Mouse (Mus musculus) cortical plate, adult 2 months (tissue): ENCODE measurements around the gene Fbln2. TPM values are rescaled to one million over a fixed set of nuclear protein-coding genes. Genes with fewer than 3 reads are reported as not detected.
"Not testable (repeated sequence)": the region's sequence is repeated elsewhere in the genome, so short reads cannot be mapped to it uniquely, and the experiment has no call there.

Experiments
- H3K27ac ChIP-seq: fragments of 200-500 bp; 2 replicates; pipeline ENCODE4 v1.5.1; 2012; ENCODE audit warnings: low read length, control low read depth, inconsistent platforms; ENCODE audit not compliant: insufficient read depth
- H3K4me1 ChIP-seq: fragments of 200-500 bp; 2 replicates; pipeline ENCODE4 v1.6.1; 2011; ENCODE audit warnings: low read length; ENCODE audit not compliant: control insufficient read depth, insufficient read depth
- H3K4me3 ChIP-seq: fragments of 200-500 bp; 2 replicates; pipeline ENCODE4 v1.5.1; 2011; ENCODE audit warnings: mild to moderate bottlenecking, low read length, control low read depth; ENCODE audit not compliant: insufficient read depth
- CTCF ChIP-seq: fragments of 200-500 bp; IDR thresholded peaks from 2 replicates; pipeline ENCODE4 v1.5.1; 2011; ENCODE audit warnings: mild to moderate bottlenecking, control low read depth, low read length; ENCODE audit not compliant: insufficient read depth; ENCODE audit errors: extremely low read depth
- POLR2A ChIP-seq: fragments of 200-500 bp; IDR thresholded peaks from 2 replicates; pipeline ENCODE4 v1.6.1; 2011; ENCODE audit warnings: mild to moderate bottlenecking, low read length, control low read depth; ENCODE audit not compliant: insufficient read depth; ENCODE audit errors: extremely low read depth
- polyA plus RNA-seq: library from polyadenylated mRNA; depleted of rRNA; stranded (reverse); fragments of >200 nt; gene quantifications from 2 replicates; pipeline ENCODE4 v1.2.3, GENCODE M21; 2012; rRNA removed

Gene Fbln2
- 12.8 and 15.0 TPM in 2 replicates for polyA plus RNA-seq

GRCm38 (mm10) chr6:91212155-91212554 lies at the start of gene Fbln2:
Gene Fbln2, plus strand, starts transcription at chr6:91212455.
- not testable (repeated sequence) for H3K27ac ChIP-seq, H3K4me1 ChIP-seq
- H3K4me3 ChIP-seq: peak within 1 kb of the TSS; percentile 25

DNA sequence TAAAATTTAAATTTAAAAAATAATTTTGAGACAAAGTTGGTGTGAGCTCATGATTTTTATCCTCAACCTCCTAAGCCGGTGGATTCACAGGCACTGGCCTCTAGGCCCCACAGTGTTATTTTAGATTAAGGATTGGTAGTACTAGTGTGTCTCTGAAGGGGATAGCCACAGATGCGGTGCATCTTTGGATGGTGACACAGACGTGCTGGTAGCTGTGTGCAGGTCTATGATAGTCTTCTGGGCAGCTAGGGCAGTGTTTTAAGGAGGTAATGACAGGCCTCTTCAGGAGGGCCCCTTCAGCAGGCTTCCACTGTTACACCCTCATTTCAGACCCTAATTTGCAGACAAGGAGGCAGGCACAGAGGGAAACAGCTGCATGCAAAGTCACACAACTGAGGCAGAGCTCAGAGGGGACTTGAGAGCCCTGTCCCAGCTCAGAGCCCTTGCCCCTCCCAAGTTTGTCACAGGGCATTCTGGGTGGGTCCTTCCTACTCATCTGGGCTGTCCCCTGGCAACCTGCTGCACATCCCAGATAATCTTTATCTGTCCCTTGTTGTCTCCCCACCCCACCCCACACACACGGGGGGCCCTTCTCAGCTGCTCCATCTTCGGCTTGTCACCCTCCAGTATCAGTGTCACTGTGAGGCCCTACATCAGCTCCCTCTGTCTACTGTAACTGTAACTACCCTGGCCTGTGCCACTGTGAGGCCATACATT lies 48.9 kb upstream of the Fbln2 start:
- Histone ChIP-seq H3K4me3 (no peak overlapping the region), H3K4me1 (peaks cover 10% of the 10 kb centered on the region), H3K27ac (no peak overlapping the region)
- TF ChIP-seq POLR2A: 0 out of 2 replicates have a peak, but pooled peaks have one; percentile 9
- TF ChIP-seq CTCF: no peak

DNA sequence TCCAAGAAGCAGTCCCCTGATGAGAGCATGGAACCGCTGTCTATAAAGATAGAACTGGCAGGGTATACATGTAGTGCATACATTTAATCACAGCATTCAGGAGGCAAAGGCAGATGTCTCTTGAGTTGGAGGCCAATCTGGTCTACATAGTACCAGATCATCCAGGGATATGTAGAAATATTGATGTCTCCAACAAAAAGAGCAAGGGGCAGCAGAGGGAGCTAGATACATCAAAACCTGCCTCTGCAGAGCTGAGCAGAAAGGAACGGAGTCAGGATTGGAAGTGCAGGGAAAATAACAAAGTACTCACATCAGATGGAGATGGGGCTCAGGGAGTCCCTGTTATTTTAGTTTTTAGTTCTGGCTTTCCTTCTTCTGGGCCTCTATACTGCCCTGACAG lies 47.7 kb upstream of the Fbln2 start:
- no peak overlapping the region for H3K27ac ChIP-seq
- no peak overlapping the region for H3K4me3 ChIP-seq
- peaks cover 4% of the 10 kb centered on the region; the same call in 1 of the 2 replicates for H3K4me1 ChIP-seq
- TF ChIP-seq POLR2A (no peak), CTCF (peak; percentile 11; the same call in 1 of the 2 replicates)

DNA sequence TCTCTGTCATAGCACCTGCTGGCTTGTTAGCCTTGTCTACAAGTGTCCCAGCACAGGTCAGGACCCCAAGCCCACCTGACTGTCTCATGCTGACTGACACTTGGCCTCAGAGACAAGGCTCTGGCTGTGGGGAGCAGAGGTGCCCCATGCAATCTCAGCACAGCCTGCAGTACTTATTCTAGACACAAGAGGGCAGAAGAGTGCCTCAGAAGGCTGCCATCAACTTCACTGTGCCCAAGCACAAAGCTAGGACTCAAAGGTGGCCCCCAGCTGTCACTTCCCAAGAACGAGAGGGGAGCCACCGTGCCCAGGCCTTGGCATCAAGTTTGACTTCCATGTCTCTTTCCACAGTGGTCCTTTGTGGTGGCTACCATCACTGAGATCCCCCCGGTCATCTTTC lies 47.0 kb upstream of the Fbln2 start:
- Histone ChIP-seq H3K27ac (no peak overlapping the region), H3K4me3 (no peak overlapping the region), H3K4me1 (peaks cover 2% of the 10 kb centered on the region; the same call in 1 of the 2 replicates)
- TF ChIP-seq POLR2A (no peak), CTCF (peak; percentile 94)

- TF ChIP-seq POLR2A (no peak), CTCF (no peak)
- Histone ChIP-seq H3K4me1 (no peaks in the 10 kb centered on the region; the same call in 1 of the 2 replicates), H3K4me3 (no peak overlapping the region), H3K27ac (no peak overlapping the region)
Measured at GRCm38 (mm10) chr6:91167828-91168227, 44.4 kb upstream of the Fbln2 start.

DNA sequence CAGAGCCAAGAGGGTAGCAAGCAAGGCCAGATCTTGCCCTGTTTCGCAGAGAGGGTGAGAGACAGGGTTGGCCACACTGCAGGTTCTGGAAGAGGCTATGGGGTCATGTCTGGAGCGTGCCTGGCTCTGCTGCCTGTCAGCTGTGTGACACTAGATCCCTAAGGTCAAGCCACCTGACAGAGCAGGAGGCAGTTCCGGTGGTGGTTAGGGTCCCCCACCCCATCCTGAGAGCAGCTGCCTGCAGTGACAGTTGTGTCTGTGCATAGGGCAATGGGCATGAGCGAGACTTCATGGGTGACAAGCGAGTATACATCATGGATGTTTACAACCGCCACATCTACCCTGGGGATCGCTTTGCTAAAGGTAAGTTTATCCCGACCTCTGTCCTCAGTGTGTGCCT lies 43.1 kb upstream of the Fbln2 start:
- Histone ChIP-seq H3K27ac (no peak overlapping the region), H3K4me1 (no peaks in the 10 kb centered on the region; the same call in 1 of the 2 replicates)
- no peak for TF ChIP-seq CTCF
- no peak for TF ChIP-seq POLR2A

GRCm38 (mm10) chr6:91171396-91171895 lies 40.8 kb upstream of the Fbln2 start:
- Histone ChIP-seq H3K4me3 (no peak overlapping the region), H3K4me1 (no peaks in the 10 kb centered on the region), H3K27ac (no peak overlapping the region)
- no peak for TF ChIP-seq POLR2A
- TF ChIP-seq CTCF: no peak

More for the DNA sequence above, 43.1 kb upstream of the Fbln2 start:
- H3K4me3 ChIP-seq: no peak overlapping the region

DNA sequence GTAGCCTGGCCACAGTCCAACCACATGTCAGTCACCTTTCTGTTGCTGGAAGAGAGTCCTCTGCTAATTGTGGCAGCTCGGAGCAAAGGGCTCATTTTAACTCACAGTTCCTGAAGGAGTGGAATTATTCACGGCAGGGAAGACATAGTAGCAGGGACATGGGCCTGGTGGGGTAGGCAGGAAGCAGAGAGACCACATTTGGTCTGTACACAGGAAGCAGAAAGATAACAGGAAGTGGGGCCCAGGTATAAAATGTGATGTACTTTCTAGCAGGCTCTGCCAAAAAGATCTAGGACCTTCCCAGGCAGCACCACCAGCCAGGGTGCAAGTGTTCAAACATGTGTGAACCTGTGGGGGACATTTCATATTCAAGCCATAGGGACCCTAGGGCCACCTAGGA lies 39.9 kb upstream of the Fbln2 start:
- no peak overlapping the region for H3K4me3 ChIP-seq
- no peak overlapping the region for H3K27ac ChIP-seq
- H3K4me1 ChIP-seq: no peaks in the 10 kb centered on the region
- no peak for TF ChIP-seq CTCF
- no peak for TF ChIP-seq POLR2A

DNA sequence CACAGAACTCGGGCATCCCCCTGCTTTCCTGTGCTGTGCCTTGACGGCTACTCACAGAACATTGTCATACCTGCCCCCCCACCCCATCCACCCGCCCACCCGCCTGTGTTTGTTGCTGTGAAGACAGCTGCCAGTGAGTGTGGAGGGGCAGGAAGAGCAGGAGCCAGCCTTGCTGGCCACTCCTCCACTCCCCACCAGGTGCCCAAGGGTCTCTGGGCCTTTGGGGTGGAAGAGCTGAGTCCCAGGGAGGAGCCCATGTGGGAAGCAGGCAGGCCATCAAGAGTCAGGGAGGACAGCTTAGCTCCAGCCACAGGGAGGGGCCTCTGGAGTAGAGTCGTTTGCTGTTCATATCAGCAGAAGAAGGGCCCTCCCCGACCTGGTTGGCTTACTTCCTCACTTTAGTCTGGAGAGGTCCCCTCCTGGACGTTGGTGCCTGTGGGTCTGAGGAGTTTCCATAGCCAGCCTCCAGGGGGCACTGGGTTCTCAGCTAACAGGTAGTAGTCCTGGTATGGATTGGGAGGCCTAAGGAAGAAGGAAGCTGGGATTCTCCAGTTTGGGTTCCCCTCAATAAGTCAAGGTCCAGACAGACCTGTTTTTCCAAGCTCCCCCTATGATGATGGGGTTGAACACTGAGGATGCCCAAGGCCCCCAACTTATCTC lies 38.9 kb upstream of the Fbln2 start:
- no peak overlapping the region for H3K4me3 ChIP-seq
- no peaks in the 10 kb centered on the region for H3K4me1 ChIP-seq
- peak; percentile 73 for TF ChIP-seq CTCF
- no peak for TF ChIP-seq POLR2A
- H3K27ac ChIP-seq: no peak overlapping the region

DNA sequence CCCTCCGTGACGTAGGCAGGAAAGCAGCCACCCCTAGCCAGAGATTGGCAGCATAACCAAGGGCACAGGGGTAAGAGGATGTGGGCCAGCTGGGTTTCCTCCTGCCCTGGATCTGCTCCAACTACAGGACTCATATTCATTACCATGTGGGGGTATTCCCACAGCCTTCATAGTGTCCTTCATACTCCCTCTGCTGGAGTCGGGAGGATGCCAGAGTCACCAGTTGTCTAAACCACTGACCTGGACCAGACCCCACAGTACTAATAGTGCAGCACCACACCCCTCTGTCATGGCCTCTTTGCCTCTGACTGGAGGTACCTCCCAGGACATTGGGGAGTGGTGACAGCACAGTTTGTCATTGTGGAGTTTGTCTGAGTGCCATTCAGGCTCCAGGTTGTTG lies 38.0 kb upstream of the Fbln2 start:
- Histone ChIP-seq H3K4me3 (no peak overlapping the region), H3K27ac (no peak overlapping the region), H3K4me1 (no peaks in the 10 kb centered on the region)
- TF ChIP-seq POLR2A (no peak), CTCF (no peak)
